Mouse (Mus musculus): ENCODE results near the gene Rhof. TPM values are rescaled to one million over a fixed set of nuclear protein-coding genes. Genes with fewer than 3 reads are reported as not detected.
A peak's percentile ranks its signal among the peaks of the same experiment; 100 is the strongest.

Rhof gene
- total and polyA plus RNA-seq, 3 experiments: 0.59 to 1.7 TPM; not detected in 1

DNA sequence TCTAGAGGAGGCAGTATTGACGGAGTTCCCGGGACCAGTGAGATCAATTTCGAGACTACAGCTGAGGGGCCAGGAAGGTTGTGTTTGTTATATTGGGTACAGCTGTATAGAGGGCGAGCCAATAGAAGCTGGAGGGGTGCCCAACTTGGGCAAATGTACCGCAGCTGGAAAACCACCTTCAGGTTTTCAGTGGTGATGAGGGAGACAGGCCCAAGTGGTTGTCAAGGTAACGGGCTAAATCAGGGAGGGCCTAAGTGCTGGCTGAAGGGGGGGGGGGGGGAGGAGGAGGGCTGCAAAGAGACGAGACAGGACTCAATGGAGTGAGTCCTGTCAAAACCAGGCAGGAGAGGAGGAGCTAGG is 1.3 kb upstream of the Rhof start:
- no peaks in the 10 kb centered on the region for H3K27me3 ChIP-seq (ENCODE audit: insufficient read depth, low read length)
- peaks cover 85% of the 10 kb centered on the region for H3K4me1 ChIP-seq (ENCODE audit: insufficient read depth, low read depth, low read length)
- no peak for DNase-seq (ENCODE audit: low spot score)
- no peak overlapping the region for H3K4me3 ChIP-seq (ENCODE audit: low read depth, low read length)
- no peak for TF ChIP-seq TAL1 (conservative IDR thresholded peaks at IDR 0.05; ENCODE audit: low read depth, low read length)
- TF ChIP-seq GATA2 (IDR thresholded peaks at IDR 0.05; ENCODE audit: borderline replicate concordance, low read depth, low read length): no peak
- TF ChIP-seq POLR2AphosphoS5 (IDR thresholded peaks at IDR 0.05; ENCODE audit: insufficient replicate concordance, low read depth, low read length): no peak
- no peak for TF ChIP-seq CTCF (IDR thresholded peaks at IDR 0.05; ENCODE audit: low read depth, low read length)
- no peak for TF ChIP-seq GATA1 (IDR thresholded peaks at IDR 0.05; ENCODE audit: borderline replicate concordance, low read length)
- no peak for ATAC-seq (ENCODE audit: extremely low read depth, insufficient number of reproducible peaks, low FRiP score, poor library complexity, severe bottlenecking)
- peaks cover 62% of the 10 kb centered on the region for H3K36me3 ChIP-seq (replicated peaks)
- H3K9me3 ChIP-seq (replicated peaks): no peaks in the 10 kb centered on the region

DNA sequence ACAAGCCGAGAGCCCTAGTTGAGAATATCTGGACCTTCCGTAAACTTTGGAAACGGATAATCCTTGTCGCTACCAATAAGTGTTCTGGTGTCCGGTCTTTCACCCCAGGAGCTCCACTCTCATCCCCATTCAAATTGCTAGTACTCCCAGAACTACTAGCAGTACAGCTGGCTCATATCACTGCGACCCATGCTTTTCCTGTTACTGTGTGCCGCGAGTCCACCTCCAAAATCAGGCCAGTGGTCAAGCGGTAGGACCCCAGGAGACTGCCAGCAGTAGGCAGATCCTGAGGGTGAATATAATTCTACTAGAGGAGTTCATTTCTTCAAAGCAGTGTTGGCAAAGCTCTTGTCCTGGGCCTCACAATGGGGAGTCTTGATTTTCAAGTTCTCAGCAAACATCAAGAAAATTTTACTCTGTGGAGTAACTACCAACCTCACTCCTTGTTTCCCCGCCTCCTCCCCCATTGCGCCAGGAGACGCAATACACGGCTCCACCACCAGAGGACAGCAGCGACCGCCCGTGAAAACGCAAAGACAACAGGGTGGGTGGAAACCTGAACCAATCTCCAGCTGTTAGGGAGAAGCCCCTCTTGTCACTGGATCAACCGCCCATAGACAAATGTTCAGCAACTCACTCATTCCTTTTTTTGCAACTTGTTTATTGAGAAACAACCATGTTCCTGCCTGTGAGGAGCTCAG is 741 bp upstream of the Rhof start:
- no peaks in the 10 kb centered on the region; the same call in 1 of the 2 replicates for H3K27me3 ChIP-seq (ENCODE audit: insufficient read depth, low read length)
- ATAC-seq (ENCODE audit: extremely low read depth, insufficient number of reproducible peaks, low FRiP score, poor library complexity, severe bottlenecking): no peak
- no peak overlapping the region; the same call in 1 of the 2 replicates for H3K4me3 ChIP-seq (ENCODE audit: low read depth, low read length)
- H3K9me3 ChIP-seq (replicated peaks): no peaks in the 10 kb centered on the region
- peaks cover 59% of the 10 kb centered on the region for H3K36me3 ChIP-seq (replicated peaks)
- TF ChIP-seq CTCF (IDR thresholded peaks at IDR 0.05; ENCODE audit: low read depth, low read length): peak; percentile 99
- no peak for TF ChIP-seq POLR2AphosphoS5 (IDR thresholded peaks at IDR 0.05; ENCODE audit: insufficient replicate concordance, low read depth, low read length)
- DNase-seq (ENCODE audit: low spot score): peak; percentile 61
- H3K4me1 ChIP-seq (ENCODE audit: insufficient read depth, low read depth, low read length): peaks cover 85% of the 10 kb centered on the region

DNA sequence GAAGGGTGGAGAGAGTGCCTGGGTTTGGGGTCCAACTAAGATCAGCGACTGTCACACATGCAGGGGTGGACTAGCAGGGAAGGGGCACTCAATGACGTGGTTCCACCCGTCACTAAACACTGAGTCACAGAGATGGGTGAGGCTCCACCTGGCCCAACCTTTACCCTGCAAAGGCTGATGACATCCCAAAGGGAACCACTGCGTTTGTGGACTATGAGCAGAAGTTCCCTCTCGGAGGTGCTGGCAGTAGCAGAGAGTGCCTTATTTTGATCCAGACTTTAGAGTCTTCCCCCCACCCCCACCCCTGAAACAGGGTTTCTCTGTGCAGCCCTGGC is 1.7 kb downstream of the Rhof start:
- TF ChIP-seq POLR2AphosphoS5 (IDR thresholded peaks at IDR 0.05; ENCODE audit: insufficient replicate concordance, low read depth, low read length) (no peak), TAL1 (conservative IDR thresholded peaks at IDR 0.05; ENCODE audit: low read depth, low read length) (no peak), GATA2 (IDR thresholded peaks at IDR 0.05; ENCODE audit: borderline replicate concordance, low read depth, low read length) (no peak)
- no peak for DNase-seq (ENCODE audit: low spot score)
- ATAC-seq (ENCODE audit: extremely low read depth, insufficient number of reproducible peaks, low FRiP score, poor library complexity, severe bottlenecking): no peak
- H3K36me3 ChIP-seq (replicated peaks): peaks cover 46% of the 10 kb centered on the region
- H3K4me1 ChIP-seq (ENCODE audit: insufficient read depth, low read depth, low read length): peaks cover 69% of the 10 kb centered on the region
- no peaks in the 10 kb centered on the region; the same call in 1 of the 2 replicates for H3K27me3 ChIP-seq (ENCODE audit: insufficient read depth, low read length)
- no peaks in the 10 kb centered on the region for H3K9me3 ChIP-seq (replicated peaks)
- H3K4me3 ChIP-seq (ENCODE audit: low read depth, low read length): no peak overlapping the region

DNA sequence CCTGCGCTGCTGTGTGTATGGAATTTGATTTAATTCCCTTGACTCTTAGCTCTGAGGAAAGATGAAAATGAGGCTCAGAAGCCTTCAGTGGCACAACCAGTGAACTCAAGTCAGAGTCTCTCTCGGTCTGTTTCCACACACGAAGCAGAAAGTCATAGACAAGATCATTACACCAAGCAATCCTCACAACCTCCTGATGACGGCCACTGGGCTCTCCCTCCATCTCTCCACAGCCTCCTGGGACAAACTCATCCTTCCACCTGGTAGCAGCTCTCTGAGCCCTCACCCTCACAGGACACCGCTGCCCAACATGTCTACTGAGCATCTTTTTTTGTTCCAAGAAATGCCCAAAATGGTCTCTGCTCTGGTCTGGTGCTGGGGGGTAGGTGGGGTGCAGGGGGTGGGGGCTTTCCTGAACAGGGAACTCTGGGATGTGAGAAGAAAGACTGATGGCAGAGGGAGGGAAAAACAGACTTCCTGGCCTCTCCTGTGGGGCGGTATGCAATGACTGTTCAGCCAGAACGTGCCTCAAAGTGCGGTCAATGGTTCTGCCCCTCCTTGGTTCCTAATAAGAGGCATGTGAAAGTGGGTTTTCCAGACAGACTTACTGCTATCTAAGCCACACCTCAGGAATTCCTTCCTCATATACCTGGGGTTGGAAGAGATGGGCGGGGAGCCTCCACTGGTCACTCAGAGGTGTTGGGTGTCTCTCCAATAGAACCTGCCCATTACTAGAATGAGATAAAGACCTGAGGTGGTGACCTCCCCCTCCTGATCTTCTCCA is 2.3 kb downstream of the Rhof start:
- Histone ChIP-seq H3K9me3 (replicated peaks) (no peaks in the 10 kb centered on the region), H3K36me3 (replicated peaks) (peaks cover 40% of the 10 kb centered on the region), H3K4me3 (ENCODE audit: low read depth, low read length) (no peak overlapping the region), H3K27me3 (ENCODE audit: insufficient read depth, low read length) (no peaks in the 10 kb centered on the region; the same call in 1 of the 2 replicates), H3K4me1 (ENCODE audit: insufficient read depth, low read depth, low read length) (peaks cover 69% of the 10 kb centered on the region)
- TF ChIP-seq CTCF (IDR thresholded peaks at IDR 0.05; ENCODE audit: low read depth, low read length) (no peak), TAL1 (conservative IDR thresholded peaks at IDR 0.05; ENCODE audit: low read depth, low read length) (no peak), GATA2 (IDR thresholded peaks at IDR 0.05; ENCODE audit: borderline replicate concordance, low read depth, low read length) (no peak)
- DNase-seq (ENCODE audit: low spot score) (no peak), ATAC-seq (ENCODE audit: extremely low read depth, insufficient number of reproducible peaks, low FRiP score, poor library complexity, severe bottlenecking) (no peak)

DNA sequence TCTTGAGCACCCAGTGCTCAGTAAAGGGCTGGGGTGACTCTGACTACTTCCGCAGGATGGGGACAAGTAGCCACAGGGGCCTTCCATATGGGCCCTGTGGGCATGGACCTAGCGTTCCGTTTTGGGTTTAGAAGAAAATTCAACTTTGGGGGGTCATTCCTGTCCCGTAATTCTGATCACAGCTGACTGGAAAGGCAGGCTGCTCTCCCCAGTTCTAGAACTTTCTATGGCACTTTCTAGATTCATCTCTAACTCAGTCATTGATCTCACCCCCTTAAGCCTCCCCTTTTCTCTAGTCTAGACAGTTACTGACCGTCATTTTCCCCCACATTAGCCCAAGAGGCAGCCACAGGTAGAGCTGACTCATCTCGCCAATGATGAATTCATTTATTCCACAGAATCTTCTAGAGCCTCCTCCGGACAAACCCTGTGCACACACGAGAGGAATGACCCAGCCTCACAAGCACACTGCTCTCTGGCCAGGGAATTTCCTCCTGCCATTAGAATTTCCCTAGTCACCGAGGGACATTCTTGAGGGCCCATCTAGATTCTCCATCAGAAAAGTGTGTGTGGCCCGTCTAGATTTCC is 3.2 kb downstream of the Rhof start:
- DNase-seq (ENCODE audit: low spot score) (no peak), ATAC-seq (ENCODE audit: extremely low read depth, insufficient number of reproducible peaks, low FRiP score, poor library complexity, severe bottlenecking) (no peak)
- no peaks in the 10 kb centered on the region; the same call in 1 of the 2 replicates for H3K27me3 ChIP-seq (ENCODE audit: insufficient read depth, low read length)
- H3K4me1 ChIP-seq (ENCODE audit: insufficient read depth, low read depth, low read length): peaks cover 60% of the 10 kb centered on the region
- H3K9me3 ChIP-seq (replicated peaks): no peaks in the 10 kb centered on the region
- no peak overlapping the region for H3K4me3 ChIP-seq (ENCODE audit: low read depth, low read length)
- TF ChIP-seq POLR2AphosphoS5 (IDR thresholded peaks at IDR 0.05; ENCODE audit: insufficient replicate concordance, low read depth, low read length) (no peak), CTCF (IDR thresholded peaks at IDR 0.05; ENCODE audit: low read depth, low read length) (no peak), TAL1 (conservative IDR thresholded peaks at IDR 0.05; ENCODE audit: low read depth, low read length) (no peak), GATA2 (IDR thresholded peaks at IDR 0.05; ENCODE audit: borderline replicate concordance, low read depth, low read length) (no peak), GATA1 (IDR thresholded peaks at IDR 0.05; ENCODE audit: borderline replicate concordance, low read length) (no peak)
- peaks cover 31% of the 10 kb centered on the region for H3K36me3 ChIP-seq (replicated peaks)

DNA sequence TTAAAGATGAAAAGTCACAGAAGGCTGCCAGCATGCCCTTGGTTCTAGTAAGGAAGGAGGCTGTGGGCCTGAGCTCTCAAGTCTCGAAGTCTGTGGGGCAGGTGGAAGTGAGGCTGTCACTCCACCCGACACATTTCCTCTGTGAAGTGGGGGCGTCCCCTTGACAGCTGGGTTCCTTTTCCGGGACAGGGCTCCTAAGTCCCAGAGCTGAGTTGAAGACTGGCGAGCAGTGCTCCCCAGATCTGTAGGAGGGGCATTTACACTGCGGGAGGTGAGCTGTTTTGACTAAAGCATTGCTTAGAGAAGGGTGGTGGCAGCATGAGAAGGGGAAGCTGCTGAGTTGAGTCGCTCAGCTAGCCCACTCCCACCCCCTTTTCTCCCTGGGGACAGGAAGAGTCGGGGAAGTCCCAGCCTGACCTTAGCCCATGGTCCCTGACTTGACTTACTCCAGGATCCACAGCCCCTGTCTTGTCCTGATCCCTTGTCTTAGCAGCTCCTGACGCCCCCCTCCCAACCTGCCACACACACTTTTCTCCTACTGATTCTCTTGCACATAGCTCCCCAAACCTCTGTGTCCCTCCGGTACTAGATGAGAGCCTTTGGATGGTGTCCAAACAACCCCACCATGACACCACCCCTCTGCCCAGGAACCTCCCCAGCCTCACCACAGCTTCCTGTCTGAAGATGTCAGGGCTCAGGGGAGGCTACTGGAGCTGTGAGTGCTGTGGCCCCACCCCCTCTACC is 3.9 kb downstream of the Rhof start:
- Histone ChIP-seq H3K9me3 (replicated peaks) (no peaks in the 10 kb centered on the region), H3K27me3 (ENCODE audit: insufficient read depth, low read length) (no peaks in the 10 kb centered on the region; the same call in 1 of the 2 replicates), H3K4me1 (ENCODE audit: insufficient read depth, low read depth, low read length) (peaks cover 53% of the 10 kb centered on the region), H3K4me3 (ENCODE audit: low read depth, low read length) (no peak overlapping the region), H3K36me3 (replicated peaks) (peaks cover 24% of the 10 kb centered on the region)
- TF ChIP-seq TAL1 (conservative IDR thresholded peaks at IDR 0.05; ENCODE audit: low read depth, low read length) (no peak), CTCF (IDR thresholded peaks at IDR 0.05; ENCODE audit: low read depth, low read length) (no peak), GATA1 (IDR thresholded peaks at IDR 0.05; ENCODE audit: borderline replicate concordance, low read length) (no peak), POLR2AphosphoS5 (IDR thresholded peaks at IDR 0.05; ENCODE audit: insufficient replicate concordance, low read depth, low read length) (no peak), GATA2 (IDR thresholded peaks at IDR 0.05; ENCODE audit: borderline replicate concordance, low read depth, low read length) (no peak)
- ATAC-seq (ENCODE audit: extremely low read depth, insufficient number of reproducible peaks, low FRiP score, poor library complexity, severe bottlenecking): peak; percentile 55; the same call in 1 of the 2 replicates
- peak; percentile 63 for DNase-seq (ENCODE audit: low spot score)

Data from G1E (cell line).